Mouse (Mus musculus): ENCODE measurements around the gene Rarres1. TPM values are rescaled to one million over a fixed set of nuclear protein-coding genes. Genes with fewer than 3 reads are reported as not detected.

Gene Rarres1
- total RNA-seq (2021): 1.0 and 1.5 TPM in 2 replicates
- long read RNA-seq, experiment 1, partial matches to known transcripts: 0 of 1 reads
- long read RNA-seq, experiment 1, other reads (novel, unspliced or antisense): 0 of 1 reads
- long read RNA-seq, experiment 2, partial matches to known transcripts: 0 of 5 reads
- long read RNA-seq, experiment 2, other reads (novel, unspliced or antisense): 1 of 5 reads

DNA sequence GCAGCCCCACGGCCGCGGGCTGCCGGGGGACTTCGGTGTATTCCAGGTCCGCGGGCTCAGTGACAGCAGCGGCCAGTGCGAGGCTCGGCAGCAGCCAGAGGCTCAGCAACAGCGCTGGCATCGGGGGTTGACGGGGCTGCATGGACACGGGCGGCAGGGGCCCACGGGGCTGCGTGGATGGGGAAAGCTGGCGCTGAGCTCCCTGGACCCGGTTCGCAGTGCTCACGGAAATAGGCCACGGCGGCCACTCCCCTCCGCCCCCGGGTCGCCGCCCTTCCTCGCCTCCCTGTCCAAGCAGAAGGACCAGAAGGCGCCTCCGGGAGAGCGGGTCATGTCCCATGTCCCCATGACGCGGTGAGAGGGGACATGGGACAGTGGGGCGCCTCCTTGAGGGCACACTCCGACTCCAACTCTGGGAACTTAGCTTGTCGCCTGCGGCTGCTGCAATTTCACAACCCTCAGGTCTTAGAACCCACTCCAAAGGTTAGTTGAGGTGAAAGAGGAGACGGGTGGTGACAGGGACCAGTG lies at the start of gene Rarres1:
Rarres1 (minus strand) TSS at position 250 of the 528 bp plus-strand sequence.
- peak; percentile 45 for DNase-seq

DNA sequence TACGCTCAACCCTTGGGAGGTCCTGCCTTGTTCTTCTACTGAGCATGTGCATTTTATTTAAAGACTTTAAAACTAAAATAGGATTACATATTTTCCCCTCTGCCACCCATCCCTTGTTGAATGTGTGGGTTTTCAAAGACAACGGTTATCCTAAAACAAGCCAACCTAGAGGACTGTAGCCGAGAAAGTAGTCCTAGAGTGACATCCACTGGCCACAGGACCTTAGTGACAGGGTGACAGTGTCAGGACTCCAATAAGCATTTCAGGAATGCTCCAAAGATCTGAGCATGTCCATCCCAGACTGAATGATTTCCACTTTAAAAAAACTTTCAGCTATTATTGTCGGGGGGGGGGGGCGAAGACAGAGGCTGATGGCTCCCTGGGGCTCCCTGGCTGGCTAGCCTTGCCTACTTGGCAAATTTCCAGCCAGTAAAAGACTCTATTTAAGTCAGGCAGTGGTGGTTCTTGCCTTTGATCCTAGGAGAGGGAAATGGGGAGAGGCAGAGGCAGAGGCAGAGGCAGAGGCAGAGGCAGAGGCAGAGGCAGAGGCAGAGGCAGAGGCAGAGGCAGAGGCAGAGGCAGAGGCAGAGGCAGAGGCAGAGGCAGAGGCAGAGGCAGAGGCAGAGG lies 49.5 kb upstream of the Rarres1 start:
- DNase-seq: no peak

DNA sequence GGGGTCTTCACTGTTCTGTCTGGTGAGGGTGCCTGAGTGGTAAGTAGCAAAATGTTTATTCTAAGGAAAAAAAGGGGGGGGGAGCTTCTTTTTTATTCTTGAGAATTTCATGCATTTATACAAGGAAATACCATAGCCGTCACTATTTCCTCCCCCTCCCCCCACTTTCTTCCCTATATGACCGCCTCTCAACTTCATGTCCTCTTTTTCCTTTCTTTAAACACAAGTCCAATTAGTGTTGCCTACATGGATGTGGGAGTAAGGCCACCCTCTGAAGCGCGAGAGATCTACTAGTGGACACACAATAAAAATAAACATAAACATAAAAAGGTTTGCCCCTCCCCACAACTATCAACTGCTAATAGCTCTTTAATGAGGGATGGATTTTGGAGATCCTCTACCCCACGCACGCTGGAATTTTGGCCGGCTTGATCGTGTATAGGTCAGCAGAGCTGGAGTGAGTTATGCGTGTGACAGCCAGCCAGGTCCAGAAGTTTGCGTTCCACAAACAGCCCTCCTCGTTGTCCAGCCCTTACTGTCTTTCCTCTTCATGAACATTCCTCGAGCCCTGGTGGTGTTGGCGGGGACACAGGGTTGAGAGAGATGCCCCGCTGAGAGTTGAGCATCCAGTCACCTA lies 42.5 kb upstream of the Rarres1 start:
- DNase-seq: no peak

DNA sequence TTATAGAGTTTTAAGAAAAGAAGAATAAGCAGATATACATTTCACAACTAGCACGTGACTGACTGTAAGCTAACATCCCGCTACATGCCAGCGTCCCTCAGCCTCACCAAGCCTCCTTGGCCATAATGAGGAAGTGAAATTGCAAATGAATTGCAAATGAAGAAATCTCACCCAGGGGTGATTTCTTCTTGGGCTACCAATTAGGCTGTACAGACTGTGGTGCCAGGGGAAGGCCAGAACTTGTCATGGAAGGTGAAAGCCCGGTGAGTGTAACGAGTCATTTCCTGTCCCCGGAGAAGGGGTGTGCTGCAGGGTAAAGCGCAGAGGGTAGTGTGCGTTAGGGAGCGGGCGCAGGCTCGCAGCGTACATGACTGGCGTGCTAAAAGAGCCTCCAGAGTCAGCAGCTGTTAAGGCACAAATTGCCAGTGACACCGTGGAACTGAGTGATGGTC lies 41.9 kb upstream of the Rarres1 start:
- no peak for DNase-seq

GRCm38 (mm10) chr3:67555211-67555610 lies 39.9 kb upstream of the Rarres1 start:
- no peak for DNase-seq

GRCm38 (mm10) chr3:67553927-67554448 lies 38.7 kb upstream of the Rarres1 start:
- DNase-seq: no peak

- DNase-seq: no peak
Observed at GRCm38 (mm10) chr3:67553281-67553680, 38.0 kb upstream of the Rarres1 start.

- DNase-seq: no peak
Observed at GRCm38 (mm10) chr3:67551193-67551592, 35.9 kb upstream of the Rarres1 start.

DNA sequence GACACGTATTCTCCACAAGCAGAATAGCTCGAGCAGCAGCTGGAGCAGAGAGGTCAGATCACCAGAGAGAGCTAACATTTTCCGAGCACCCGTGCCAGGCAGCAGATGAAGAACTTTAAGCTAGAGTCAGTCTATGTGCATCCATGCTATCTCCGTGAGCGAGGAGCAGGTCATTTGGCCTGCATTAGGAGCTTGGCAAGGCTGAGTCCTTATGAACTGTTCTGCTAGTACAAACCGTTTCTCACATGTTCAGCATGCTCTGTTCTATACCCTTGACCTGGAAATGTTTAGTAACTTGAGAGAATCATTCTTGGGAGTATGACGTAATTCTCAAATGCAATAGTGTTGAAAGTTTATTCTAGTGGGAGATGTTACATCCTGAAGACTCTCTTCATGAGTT lies 28.3 kb upstream of the Rarres1 start:
- DNase-seq: no peak

GRCm38 (mm10) chr3:67524768-67525167 lies 9.4 kb upstream of the Rarres1 start:
- no peak for DNase-seq

GRCm38 (mm10) chr3:67522709-67523108 lies 7.4 kb upstream of the Rarres1 start:
- DNase-seq: no peak

DNA sequence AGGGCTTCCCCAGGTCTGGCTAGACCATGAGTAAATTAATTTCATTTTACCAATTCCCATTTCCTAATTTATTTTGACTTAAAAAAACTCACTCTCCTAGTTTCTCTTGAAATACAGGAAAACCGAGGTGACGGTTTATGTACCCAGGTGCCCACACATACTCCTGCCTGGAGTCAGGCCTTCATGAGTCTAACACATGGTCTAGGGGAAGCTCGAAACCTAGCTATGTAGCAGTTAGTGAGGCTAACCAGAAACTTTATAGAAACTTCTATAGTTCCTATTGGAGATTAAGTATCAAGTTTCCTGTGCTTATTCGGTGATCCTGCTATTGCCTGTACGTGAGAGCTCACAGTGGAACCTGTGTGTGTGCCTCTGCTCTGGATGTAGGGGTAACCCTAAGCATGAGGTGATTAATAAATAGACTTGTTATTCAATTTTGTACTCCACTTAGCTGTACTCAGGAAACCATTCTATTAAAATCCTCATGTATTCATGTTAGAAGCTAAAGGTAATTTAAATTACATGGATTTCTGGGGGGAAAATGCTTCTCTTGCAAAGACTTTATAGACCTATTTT lies 5.3 kb upstream of the Rarres1 start:
- DNase-seq: no peak

DNA sequence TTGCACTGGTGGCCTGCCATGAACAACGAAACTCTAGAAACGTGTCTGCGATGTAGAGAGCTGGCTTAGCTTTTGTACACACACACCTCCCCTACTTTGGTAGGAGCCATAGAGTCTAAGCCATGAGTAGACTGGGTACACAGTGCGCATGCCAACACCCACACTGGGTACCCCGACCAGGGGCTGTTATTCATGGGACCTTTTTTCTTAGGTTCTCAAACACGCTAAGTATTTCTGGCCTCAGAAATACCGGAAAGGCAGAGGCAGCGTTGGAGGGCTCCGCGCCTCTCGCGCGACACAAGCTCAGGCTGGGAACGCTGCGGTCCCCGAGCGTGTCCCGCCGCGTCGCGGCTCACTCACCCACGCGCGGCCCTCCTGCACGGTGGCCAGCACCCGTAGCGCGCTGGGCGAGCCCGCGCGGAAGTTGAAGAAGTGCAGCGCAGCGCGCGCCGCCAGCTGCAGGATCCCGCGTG lies 486 bp downstream of the Rarres1 start:
- no peak for DNase-seq

DNA sequence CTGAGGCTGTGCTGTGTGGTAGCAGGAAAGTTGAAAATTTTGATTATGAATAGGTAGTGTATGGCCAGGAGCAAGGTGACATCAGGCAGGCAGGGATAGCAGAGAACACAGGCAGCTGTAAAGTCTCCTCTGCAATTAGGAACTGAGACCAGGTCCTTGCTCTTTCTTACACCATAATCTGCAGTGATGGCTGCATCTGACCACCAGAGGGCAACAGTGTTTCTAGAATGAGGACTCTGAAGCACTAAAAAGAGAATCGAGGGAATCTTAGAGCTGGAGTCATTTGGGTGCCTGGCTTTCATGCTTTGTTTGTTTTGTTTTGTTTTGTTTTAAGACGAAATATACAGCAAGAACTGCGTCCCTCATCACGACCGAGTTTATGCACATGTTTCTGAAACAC lies 2.5 kb downstream of the Rarres1 start:
- DNase-seq: peak; percentile 82

DNA sequence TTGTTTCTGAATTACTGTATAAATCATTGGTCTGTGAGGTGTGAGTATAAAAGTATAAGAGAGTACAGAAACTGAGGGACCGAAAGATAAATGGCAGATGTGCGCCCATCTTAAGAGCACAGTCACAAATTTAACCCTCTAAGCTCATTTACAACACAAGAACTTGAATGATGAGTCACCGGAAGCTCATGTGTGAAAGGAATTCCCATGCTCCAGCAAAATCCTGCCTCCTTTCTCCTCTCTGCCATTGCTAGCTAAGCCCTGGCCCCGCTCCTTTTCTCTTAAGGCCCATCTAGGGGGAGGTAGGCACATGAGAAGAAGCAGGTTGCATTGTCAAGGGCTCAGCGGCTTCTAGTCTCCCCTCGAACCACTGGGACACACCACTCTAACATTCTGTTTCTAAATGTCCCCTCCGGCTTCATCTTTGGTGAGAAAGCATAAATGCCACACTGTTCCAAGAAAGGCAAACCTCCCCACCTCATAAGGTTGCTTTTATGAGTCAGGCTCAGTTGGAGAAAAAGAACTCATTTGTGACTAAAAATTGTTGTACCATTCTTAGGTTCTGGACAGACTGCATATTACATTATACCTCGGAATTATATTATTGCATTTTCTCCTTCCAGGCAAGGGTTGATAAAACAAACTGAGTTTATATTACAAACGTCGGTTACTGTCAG lies 7.0 kb downstream of the Rarres1 start:
- no peak for DNase-seq

DNA sequence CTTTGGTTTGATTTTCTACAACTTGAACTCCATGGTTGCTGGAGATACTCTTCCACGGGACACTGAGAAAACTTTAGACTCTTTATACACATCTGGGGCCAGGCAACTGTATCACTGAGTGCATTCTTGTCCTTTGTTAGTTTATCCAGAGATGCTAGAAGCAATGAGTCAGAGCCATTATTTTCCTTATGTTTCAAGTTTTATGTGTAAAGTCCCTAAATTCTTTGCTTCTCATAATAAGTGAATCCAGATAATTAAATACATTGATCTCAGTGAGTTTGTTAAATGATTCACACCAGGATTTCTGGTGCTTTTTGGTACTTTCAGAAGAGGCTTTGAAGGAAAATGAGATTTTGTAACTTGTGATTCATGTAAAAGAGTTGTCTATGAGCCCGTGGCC lies 10.0 kb downstream of the Rarres1 start:
- no peak for DNase-seq

DNA sequence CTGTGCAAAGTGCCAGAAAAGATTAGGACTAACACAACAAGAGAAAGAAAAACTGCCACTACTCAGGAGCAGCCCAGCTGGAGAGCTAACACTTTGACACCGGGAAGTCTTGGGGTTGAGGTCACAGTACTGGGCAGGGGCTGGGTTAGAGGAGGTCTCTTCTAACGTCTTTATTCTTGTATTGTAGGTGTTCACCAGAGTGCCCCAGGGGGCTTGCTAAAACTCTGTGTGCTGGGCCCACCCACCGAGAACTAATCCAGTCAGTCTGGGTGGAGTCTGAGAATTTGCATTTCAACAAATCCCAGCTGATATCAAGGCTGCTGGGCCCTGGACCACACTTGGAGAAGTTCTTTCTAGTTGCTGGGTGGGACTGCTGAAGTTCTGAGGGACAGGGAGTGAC lies 11.4 kb downstream of the Rarres1 start:
- DNase-seq: no peak

DNA sequence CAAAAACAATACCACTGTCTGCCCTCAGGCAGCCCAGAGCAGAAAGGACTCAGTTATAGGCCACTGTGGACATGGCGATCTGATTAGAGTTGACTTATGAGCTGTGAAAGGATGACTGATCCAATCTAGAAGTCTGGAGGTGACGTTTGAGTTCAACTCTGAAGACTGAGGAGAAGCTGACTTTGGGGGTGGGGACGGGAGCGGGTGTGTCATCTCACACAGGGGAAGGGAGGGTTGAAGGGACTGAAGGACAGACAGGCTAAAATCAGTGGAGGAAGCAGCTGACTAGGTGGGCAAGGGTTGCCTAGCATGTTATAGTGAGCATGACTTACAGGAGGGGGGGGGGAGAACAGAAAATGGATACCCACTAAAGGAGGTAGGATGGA lies 15.9 kb downstream of the Rarres1 start:
- DNase-seq: no peak

GRCm38 (mm10) chr3:67498773-67499405 lies 16.4 kb downstream of the Rarres1 start:
- DNase-seq: no peak

GRCm38 (mm10) chr3:67497998-67498397 lies 17.3 kb downstream of the Rarres1 start:
- no peak for DNase-seq

DNA sequence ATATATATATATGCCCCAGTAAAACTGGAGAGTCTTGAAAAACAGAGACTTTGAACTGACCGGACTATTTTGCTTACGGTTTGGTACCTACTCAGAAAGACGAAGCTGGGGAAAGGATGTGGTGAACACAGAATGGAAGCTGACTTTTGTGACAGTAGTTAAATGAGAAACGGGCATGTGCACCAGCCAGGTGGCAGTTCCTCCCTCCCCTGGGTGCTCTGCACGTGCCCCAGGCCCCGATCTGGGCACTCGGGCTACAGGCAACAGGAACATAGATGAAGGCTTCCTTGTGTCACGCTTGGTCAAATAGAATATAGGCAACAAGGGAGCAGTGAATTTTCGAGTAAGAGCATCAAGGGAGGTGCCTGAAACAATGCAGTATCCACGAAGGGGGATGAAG lies 19.0 kb downstream of the Rarres1 start:
- no peak for DNase-seq

DNA sequence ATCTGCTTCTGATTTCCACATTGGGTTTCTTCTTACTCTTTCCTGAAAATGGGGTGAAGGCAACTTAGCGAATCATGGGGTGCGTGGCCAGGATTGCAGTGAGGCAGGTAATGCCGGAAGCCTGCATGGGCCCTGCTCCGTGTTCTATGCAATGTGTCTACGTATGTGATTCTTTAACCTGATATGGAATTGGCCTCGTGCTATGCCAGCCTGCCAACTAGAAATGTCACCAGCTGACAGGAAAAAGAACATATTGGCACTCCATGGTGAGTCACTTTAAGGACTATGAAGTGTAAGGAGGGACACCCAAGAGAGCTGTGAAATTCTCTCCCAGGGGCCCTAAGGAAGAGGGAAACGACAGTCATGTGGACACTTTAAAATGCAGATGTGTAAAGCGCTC lies 22.2 kb downstream of the Rarres1 start:
- DNase-seq: no peak
